Mouse (Mus musculus) small intestine, adult 2 months (tissue): ENCODE measurements around the gene Pcna.

Source experiments
- CTCF ChIP-seq: fragments of 200-500 bp; IDR thresholded peaks from 2 replicates; pipeline ENCODE4 v1.5.1; 2012; ENCODE audit warnings: low read depth, mild to moderate bottlenecking, control low read depth, inconsistent platforms, low read length, moderate library complexity, mixed read lengths; ENCODE audit not compliant: insufficient replicate concordance, insufficient read length; ENCODE audit errors: extremely low read depth
- POLR2A ChIP-seq: fragments of 200-500 bp; IDR thresholded peaks from 2 replicates; pipeline ENCODE4 v1.6.1; 2012; ENCODE audit warnings: low read depth, mild to moderate bottlenecking, control low read depth, inconsistent platforms, low read length, moderate library complexity

GRCm38 (mm10) chr2:132265196-132265595, 12.1 kb upstream of the Pcna start:
- no peak for TF ChIP-seq POLR2A
- no peak for TF ChIP-seq CTCF
